Mouse (Mus musculus): ENCODE results near the gene Tlcd2. TPM values are rescaled to one million over a fixed set of nuclear protein-coding genes. Genes with fewer than 3 reads are reported as not detected.
"Not testable (repeated sequence)": the region's sequence is repeated elsewhere in the genome, so short reads cannot be mapped to it uniquely, and the experiment has no call there.

The Tlcd2 gene
- total RNA-seq, 2 experiments from 2014 or later: 5.4 to 7.1 TPM

DNA sequence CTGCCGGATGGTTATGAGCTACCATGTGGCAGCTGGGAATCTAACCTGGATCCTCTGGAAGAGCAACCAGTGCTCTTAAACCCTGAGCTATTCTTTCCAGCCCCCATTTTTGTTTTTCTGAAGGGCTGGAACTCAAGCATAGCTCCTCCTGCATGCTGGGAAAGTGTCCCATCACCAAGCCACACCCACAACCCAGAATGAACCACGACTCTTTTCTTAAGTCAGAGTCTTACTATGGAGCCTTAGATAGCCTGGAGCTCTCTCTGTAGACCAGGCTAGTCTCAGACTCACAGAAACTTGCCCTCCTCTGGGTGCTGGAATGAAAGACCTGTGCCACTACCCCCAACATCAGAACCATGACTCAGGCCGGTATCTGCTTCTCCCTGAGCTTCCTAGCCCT is 12.9 kb upstream of the Tlcd2 start:
- DNase-seq: no peak
- intact Hi-C loops (cut with DNase I): no loop called here

- DNase-seq: no peak
- intact Hi-C loops (cut with DNase I): loop anchor here (5.0 kb wide), 2 partner anchors 123 to 272 kb away; partner anchors contain the start of gene Ovca2
Measured at GRCm38 (mm10) chr11:75449695-75450094, 11.8 kb upstream of the Tlcd2 start.

DNA sequence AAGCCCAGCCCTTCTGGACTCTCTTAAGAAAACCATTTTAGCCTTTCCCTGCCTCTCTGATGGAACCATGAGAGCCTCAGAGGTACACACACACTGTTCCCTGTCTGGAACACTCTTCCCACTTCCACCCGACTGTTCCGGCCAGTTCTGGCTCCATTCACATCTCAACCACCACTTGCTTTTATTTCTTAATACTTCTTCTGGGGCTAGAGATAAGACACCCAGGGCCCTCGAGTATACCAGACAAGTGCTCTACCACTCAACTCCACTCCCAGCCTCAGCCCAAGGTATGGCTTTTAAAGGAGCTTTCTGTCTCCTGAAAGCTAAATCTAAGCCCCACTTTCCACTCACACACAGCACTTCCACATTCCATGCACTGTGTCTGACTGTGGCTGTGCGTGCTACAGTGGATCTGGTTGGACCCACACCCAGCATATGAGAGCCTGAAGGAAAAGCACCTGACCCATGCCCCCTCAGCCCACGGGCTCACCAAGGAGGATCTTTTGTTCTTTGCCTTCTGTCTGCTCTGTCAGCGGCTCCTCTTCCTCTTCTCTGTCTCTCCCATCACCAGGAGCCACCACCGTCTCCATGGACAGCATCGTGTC is 11.1 kb upstream of the Tlcd2 start:
- intact Hi-C loops (cut with DNase I): loop anchor here (5.0 kb wide), 2 partner anchors 122 to 273 kb away; partner anchors contain the start of gene Ovca2

DNA sequence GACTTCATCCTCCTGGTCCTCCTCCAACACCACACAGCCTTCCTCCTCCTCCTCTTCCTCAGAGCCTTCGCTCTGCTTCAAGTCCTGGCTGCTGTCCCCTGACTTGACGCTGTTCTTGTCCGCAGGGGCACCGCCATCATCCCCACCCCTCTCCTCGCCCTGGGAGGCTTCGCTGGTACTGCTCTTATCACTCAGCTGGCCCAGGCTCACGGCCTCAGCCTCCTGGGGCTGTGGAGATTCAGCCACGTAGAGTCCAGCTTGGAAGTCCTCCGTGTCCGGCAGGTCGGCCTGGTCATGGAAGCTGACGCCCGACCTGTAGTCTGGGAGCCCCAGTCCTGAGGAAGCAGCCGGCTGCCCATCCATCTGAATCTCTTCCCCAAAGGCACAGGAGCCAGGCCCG is 10.6 kb upstream of the Tlcd2 start:
- intact Hi-C loops (cut with DNase I): loop anchor here (5.0 kb wide), 2 partner anchors 121 to 274 kb away; partner anchors contain the start of gene Ovca2

More for the DNA sequence above, 11.1 kb upstream of the Tlcd2 start:
- no peak for DNase-seq

GRCm38 (mm10) chr11:75452081-75452480 is 9.4 kb upstream of the Tlcd2 start:
- DNase-seq: no peak
- intact Hi-C loops (cut with DNase I): loop anchor here (5.0 kb wide), 2 partner anchors 120 to 275 kb away; partner anchors contain the start of gene Ovca2

More for the DNA sequence above, 10.6 kb upstream of the Tlcd2 start:
- DNase-seq: no peak

DNA sequence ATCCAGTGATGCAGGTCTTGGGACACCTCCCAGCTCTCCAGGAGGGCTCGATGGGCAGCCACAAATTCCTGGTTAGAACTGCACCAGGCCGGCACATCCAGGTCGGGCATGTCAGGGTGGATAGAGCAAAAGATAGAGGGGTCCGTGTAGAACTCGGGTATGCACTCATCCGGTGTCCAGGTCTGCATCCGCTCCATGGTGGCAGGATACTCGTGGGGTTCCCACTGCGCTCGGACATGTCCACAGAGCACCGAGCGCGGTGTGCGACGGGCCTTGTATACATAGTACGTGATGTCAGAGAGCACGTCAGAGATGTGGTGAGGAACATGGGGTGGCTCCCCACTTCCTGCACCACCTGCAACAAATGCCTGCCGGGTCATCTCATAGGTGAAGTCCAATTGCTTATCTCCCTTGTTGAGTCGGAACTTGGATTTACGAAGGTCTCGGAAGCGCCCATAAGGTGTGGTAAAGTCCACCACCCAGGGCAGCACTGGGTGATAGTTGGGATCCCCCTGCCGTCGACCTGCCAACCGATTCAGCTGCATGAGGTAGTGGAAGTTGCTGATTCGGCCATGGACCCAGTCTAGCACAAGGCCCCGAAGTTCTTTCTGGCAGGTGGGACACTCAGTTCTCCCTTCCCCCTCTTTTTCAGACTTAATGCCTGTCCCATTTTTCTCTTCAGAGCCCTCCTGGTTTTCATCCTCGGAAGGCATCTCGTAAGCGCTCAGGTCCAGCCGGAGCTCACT is 8.5 kb upstream of the Tlcd2 start:
- DNase-seq: no peak
- intact Hi-C loops (cut with DNase I): loop anchor here (5.0 kb wide), 2 partner anchors 119 to 276 kb away; partner anchors contain the start of gene Ovca2

GRCm38 (mm10) chr11:75453991-75454930 is 7.3 kb upstream of the Tlcd2 start, which contains the start of gene Wdr81:
Gene Wdr81, minus strand, starts transcription at chr11:75454717.
- intact Hi-C loops (cut with DNase I): loop anchor here (5.0 kb wide), 2 partner anchors 118 to 277 kb away; partner anchors contain the start of gene Ovca2
- peak; percentile 84 to 91 for DNase-seq

- intact Hi-C loops (cut with DNase I): loop anchor here (5.0 kb wide), 1 partner anchor 53 kb away; no protein-coding TSS in a partner anchor
- peak; percentile 13 to 31 for DNase-seq
Measured at GRCm38 (mm10) chr11:75455041-75455736, 6.3 kb upstream of the Tlcd2 start.

- DNase-seq: not testable (repeated sequence)
- intact Hi-C loops (cut with DNase I): loop anchor here (5.0 kb wide), 1 partner anchor 54 kb away; no protein-coding TSS in a partner anchor
Measured at GRCm38 (mm10) chr11:75455971-75456370, 5.5 kb upstream of the Tlcd2 start.

- no peak for DNase-seq
- intact Hi-C loops (cut with DNase I): loop anchor here (5.0 kb wide), 1 partner anchor 54 kb away; no protein-coding TSS in a partner anchor
Measured at GRCm38 (mm10) chr11:75456440-75456871, 5.1 kb upstream of the Tlcd2 start.

DNA sequence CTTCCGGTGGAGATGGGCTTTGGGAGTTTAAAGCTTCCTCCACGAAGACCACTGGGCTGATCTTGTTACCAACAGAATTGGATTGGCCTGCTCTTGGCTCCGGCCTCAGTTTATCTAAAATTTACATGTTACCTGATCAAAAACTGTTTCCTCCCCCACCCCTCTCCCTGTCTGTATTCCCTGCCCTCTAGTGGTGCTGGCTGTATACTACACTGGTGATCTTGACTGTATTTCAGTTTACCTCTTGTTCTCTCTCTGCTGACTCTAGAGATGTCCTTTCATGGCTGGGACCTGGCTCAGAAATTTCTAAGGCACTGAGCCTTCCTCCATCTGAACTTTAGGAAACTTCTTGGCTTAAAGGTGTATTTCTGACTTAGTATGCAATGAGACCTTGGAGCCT is 3.3 kb upstream of the Tlcd2 start:
- peak; percentile 28 to 32 for DNase-seq
- intact Hi-C loops (cut with DNase I): loop anchor here (5.0 kb wide), 1 partner anchor 56 kb away; no protein-coding TSS in a partner anchor

- DNase-seq: peak; percentile 38 to 48
- intact Hi-C loops (cut with DNase I): loop anchor here (5.0 kb wide), 1 partner anchor 56 kb away; no protein-coding TSS in a partner anchor
Measured at GRCm38 (mm10) chr11:75458628-75459041, 2.9 kb upstream of the Tlcd2 start.

DNA sequence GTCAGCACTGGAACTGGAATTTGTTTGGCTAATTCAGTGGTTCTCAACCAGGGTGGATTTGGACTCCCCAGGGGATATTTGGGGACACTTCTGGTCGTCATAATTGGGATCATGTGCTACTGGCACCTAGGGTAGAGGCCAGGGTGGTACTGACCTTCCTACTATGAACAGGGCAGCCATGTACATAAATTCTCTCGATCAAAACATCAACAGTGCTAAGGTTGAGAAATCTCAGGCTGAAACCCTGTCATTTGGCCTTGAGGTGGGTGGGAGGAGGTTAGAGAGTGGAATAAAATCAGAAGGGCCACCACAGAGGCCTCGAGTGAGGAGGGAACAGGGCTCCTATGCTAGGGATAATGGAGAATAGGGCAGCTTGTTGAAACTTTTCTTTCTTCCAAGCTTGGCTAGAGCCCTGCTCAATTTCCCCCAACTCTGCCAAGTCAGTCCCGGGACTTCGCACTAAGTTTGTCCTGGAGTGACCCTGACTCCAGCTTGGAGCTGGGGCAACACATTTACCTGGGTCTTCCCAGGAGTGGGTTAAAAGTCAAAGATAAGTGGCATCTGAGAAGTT is 2.3 kb upstream of the Tlcd2 start:
- intact Hi-C loops (cut with DNase I): loop anchor here (5.0 kb wide), 1 partner anchor 57 kb away; no protein-coding TSS in a partner anchor
- peak; percentile 52 to 62 for DNase-seq

- intact Hi-C loops (cut with DNase I): loop anchor here (5.0 kb wide), 2 partner anchors 57 to 193 kb away; partner anchors contain the start of gene Myo1c
Measured at GRCm38 (mm10) chr11:75459751-75460102, 1.8 kb upstream of the Tlcd2 start.

GRCm38 (mm10) chr11:75460103-75460843 is 1.2 kb upstream of the Tlcd2 start:
- peak; percentile 84 to 87 for DNase-seq
- intact Hi-C loops (cut with DNase I): loop anchor here (5.0 kb wide), 1 partner anchor 192 kb away; the partner anchor contains the start of gene Myo1c

More at GRCm38 (mm10) chr11:75459751-75460102, 1.8 kb upstream of the Tlcd2 start:
- DNase-seq: no peak

GRCm38 (mm10) chr11:75461743-75462252 is 283 bp downstream of the Tlcd2 start:
- DNase-seq: no peak
- intact Hi-C loops (cut with DNase I): loop anchor here (2.0 to 5.0 kb wide), 3 partner anchors 25 to 191 kb away; partner anchors contain the start of genes Myo1c, Prpf8 and Rilp

DNA sequence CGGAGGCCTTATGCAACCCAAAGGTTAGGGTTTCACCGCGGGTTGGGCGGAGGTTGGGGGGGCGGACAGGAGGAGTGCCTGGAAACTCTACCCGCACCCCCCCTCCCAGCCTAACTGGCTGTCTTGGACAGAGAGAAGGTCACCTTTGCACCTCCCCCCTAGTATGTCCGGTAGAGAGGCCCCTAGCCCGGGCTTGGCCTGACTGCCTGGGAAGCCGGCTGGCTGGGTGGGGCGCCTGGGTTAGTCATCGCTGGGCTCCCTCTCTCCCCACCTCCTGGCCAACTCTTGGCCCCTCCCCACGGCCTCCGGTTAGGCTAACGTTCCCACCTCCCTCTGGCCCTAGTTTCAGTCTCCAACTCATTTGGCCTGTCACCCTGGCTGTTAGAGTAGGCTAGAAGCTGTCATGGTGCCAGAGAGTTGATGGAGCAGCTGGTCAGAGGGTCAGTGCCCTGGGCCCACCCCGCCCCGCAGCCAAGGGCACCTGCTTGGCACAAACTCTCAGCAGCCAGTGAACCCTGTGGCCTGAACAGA is 803 bp downstream of the Tlcd2 start:
- DNase-seq: peak; percentile 81 to 88
- intact Hi-C loops (cut with DNase I): loop anchor here (2.0 to 5.0 kb wide), 3 partner anchors 24 to 190 kb away; partner anchors contain the start of genes Myo1c, Prpf8 and Rilp
